Mouse (Mus musculus): Measurements from ENCODE around the gene Vamp5. TPM values are rescaled to one million over a fixed set of nuclear protein-coding genes. Genes with fewer than 3 reads are reported as not detected.

The Vamp5 gene
- total RNA-seq, 1 experiment, result 1.0 TPM

DNA sequence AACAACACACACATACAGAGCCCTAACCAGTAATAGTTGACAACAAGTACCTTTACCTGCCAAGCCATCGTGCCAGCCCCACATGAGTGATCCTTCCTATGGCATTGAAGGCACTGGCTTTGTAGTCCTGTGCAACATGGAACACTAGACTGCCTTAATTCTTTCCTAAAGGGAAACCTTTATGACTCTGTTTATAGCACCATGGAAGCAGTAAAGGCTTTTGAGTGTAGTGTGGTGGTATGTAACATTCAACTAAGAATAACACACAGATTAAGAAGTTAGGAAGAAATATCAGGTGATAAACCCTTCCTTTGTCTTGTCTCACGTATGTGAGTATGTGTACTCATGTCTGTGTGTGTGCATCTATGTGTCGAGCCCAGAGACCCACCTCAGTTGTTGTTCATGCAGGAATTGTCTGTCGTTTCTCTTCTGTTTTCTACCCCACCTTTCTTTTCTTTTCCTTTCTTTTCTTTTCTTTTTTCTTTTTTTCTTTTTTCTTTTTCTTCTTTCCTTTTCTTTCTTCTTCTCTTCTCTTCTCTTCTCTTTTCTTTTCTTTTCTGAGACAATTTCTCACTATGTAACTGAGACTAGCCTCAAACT is 13.3 kb downstream of the Vamp5 start, which contains the start of gene Rnf181:
TSS of gene Rnf181 (minus strand) at position 113 of the 600 bp plus-strand sequence.
- no peak for TF ChIP-seq ZNF384 (IDR thresholded peaks at IDR 0.05; ENCODE audit: low read depth, low read length)
- no peak for TF ChIP-seq HCFC1 (IDR thresholded peaks at IDR 0.05; ENCODE audit: borderline replicate concordance, insufficient read depth, low read length)
- DNase-seq (ENCODE audit: low read depth, low spot score), result no peak

DNA sequence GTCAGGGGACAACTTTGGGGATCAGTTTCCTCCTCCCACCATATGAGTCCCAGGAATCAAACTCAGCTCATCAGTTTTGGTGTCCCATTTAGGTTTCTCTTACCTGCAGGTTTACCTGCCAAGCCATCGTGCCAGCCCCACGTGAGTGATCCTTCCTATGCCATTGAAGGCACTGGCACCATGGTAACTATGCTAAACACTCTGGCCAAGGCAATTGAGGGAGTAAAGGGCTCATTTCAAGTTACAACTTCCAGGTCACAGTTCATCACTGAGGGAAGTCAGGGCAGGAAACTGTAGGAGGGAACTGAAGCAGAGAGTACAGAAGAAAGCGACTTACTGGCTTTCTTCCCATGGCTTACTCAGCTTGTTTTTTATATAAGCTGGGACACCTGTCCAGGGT is 14.0 kb downstream of the Vamp5 start:
- Histone ChIP-seq H3K9me3 (ENCODE audit: control insufficient read depth, insufficient read depth, low read depth, low read length) (no peaks in the 10 kb centered on the region), H3K4me1 (ENCODE audit: control insufficient read depth in 2 of 2, insufficient read depth in 2 of 2, low read length in 2 of 2, poor library complexity in 1 of 2) (peaks cover 0 to 3% of the 10 kb centered on the region in 2 experiments; a peak in 1 of 4 replicates), H3K9ac (ENCODE audit: insufficient read depth, low read depth, low read length, poor library complexity, severe bottlenecking) (no peak overlapping the region), H3K27ac (ENCODE audit: insufficient read depth, low read depth, low read length, poor library complexity, severe bottlenecking) (no peak overlapping the region), H3K4me3 (ENCODE audit: insufficient read depth in 1 of 2, low read depth in 1 of 2, low read length in 2 of 2, poor library complexity in 1 of 2, severe bottlenecking in 1 of 2) (no peak overlapping the region), H3K36me3 (ENCODE audit: control insufficient read depth, insufficient read depth, low read length, poor library complexity, severe bottlenecking) (no peaks in the 10 kb centered on the region)
- in situ Hi-C loops (cut with MboI; ENCODE audit: low sequenced_read_pairs in 2 of 2, unreplicated experiment in 2 of 2), result no loop called here
- TF ChIP-seq MAFK (IDR thresholded peaks at IDR 0.05; ENCODE audit: insufficient read depth, low read depth, low read length) (no peak), HCFC1 (IDR thresholded peaks at IDR 0.05; ENCODE audit: borderline replicate concordance, insufficient read depth, low read length) (no peak), ZC3H11A (IDR thresholded peaks at IDR 0.05; ENCODE audit: borderline replicate concordance, low read depth, low read length) (no peak), ZNF384 (IDR thresholded peaks at IDR 0.05; ENCODE audit: low read depth, low read length) (no peak), CHD2 (IDR thresholded peaks at IDR 0.05; ENCODE audit: low read depth, low read length) (no peak)
- no peak for DNase-seq (ENCODE audit: low read depth, low spot score)

More for the DNA sequence above, 13.3 kb downstream of the Vamp5 start, which contains the start of gene Rnf181:
- Histone ChIP-seq H3K4me3 (ENCODE audit: insufficient read depth in 1 of 2, low read depth in 1 of 2, low read length in 2 of 2, poor library complexity in 1 of 2, severe bottlenecking in 1 of 2) (no peak within 1 kb of the TSS), H3K36me3 (ENCODE audit: control insufficient read depth, insufficient read depth, low read length, poor library complexity, severe bottlenecking) (no peaks in the 10 kb centered on the region), H3K9me3 (ENCODE audit: control insufficient read depth, insufficient read depth, low read depth, low read length) (no peaks in the 10 kb centered on the region), H3K4me1 (ENCODE audit: control insufficient read depth in 2 of 2, insufficient read depth in 2 of 2, low read length in 2 of 2, poor library complexity in 1 of 2) (peaks cover 0 to 3% of the 10 kb centered on the region in 2 experiments; a peak in 1 of 4 replicates), H3K27ac (ENCODE audit: insufficient read depth, low read depth, low read length, poor library complexity, severe bottlenecking) (no peak within 1 kb of the TSS), H3K9ac (ENCODE audit: insufficient read depth, low read depth, low read length, poor library complexity, severe bottlenecking) (no peak within 1 kb of the TSS)
- in situ Hi-C loops (cut with MboI; ENCODE audit: low sequenced_read_pairs in 2 of 2, unreplicated experiment in 2 of 2), result no loop called here

- Histone ChIP-seq H3K9me3 (ENCODE audit: control insufficient read depth, insufficient read depth, low read depth, low read length) (no peaks in the 10 kb centered on the region), H3K27ac (ENCODE audit: insufficient read depth, low read depth, low read length, poor library complexity, severe bottlenecking) (no peak overlapping the region), H3K4me3 (ENCODE audit: insufficient read depth in 1 of 2, low read depth in 1 of 2, low read length in 2 of 2, poor library complexity in 1 of 2, severe bottlenecking in 1 of 2) (no peak overlapping the region), H3K9ac (ENCODE audit: insufficient read depth, low read depth, low read length, poor library complexity, severe bottlenecking) (no peak overlapping the region), H3K4me1 (ENCODE audit: control insufficient read depth in 2 of 2, insufficient read depth in 2 of 2, low read length in 2 of 2, poor library complexity in 1 of 2) (peaks cover 2% of the 10 kb centered on the region in 2 experiments; a peak in 2 of 4 replicates), H3K36me3 (ENCODE audit: control insufficient read depth, insufficient read depth, low read length, poor library complexity, severe bottlenecking) (0 out of 2 replicates have a peak, but pooled peaks cover 2% of the 10 kb centered on the region)
- in situ Hi-C loops (cut with MboI; ENCODE audit: low sequenced_read_pairs in 2 of 2, unreplicated experiment in 2 of 2), result no loop called here
- DNase-seq (ENCODE audit: low read depth, low spot score), result no peak
- no peak for TF ChIP-seq HCFC1 (IDR thresholded peaks at IDR 0.05; ENCODE audit: borderline replicate concordance, insufficient read depth, low read length)
- TF ChIP-seq ZNF384 (IDR thresholded peaks at IDR 0.05; ENCODE audit: low read depth, low read length), result no peak
- no peak for TF ChIP-seq MAFK (IDR thresholded peaks at IDR 0.05; ENCODE audit: insufficient read depth, low read depth, low read length)
- no peak for TF ChIP-seq CHD2 (IDR thresholded peaks at IDR 0.05; ENCODE audit: low read depth, low read length)
- no peak for TF ChIP-seq ZC3H11A (IDR thresholded peaks at IDR 0.05; ENCODE audit: borderline replicate concordance, low read depth, low read length)
Observed at GRCm38 (mm10) chr6:72364985-72365384, 15.3 kb downstream of the Vamp5 start.

DNA sequence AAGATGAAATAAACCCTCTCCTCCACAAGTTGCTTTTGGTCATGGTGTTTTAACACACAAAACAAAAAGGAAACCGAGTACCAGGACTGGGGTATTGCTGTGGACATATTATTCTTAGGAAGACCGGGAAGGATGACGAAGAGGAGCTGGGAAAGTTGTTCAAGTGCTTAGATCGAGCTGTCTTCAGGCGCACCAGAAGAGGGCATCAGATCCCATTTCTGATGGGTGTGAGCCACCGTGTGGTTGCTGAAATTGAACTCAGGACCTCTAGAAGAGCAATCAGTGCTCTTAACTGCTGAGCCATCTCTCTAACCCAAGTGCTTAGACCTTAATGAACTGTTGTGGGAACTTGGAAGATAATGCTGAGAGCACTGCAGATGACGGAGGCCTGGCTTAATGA is 16.3 kb downstream of the Vamp5 start:
- Histone ChIP-seq H3K27ac (ENCODE audit: insufficient read depth, low read depth, low read length, poor library complexity, severe bottlenecking) (no peak overlapping the region), H3K9me3 (ENCODE audit: control insufficient read depth, insufficient read depth, low read depth, low read length) (no peaks in the 10 kb centered on the region), H3K4me1 (ENCODE audit: control insufficient read depth in 2 of 2, insufficient read depth in 2 of 2, low read length in 2 of 2, poor library complexity in 1 of 2) (peaks cover 0 to 2% of the 10 kb centered on the region in 2 experiments; a peak in 1 of 4 replicates), H3K9ac (ENCODE audit: insufficient read depth, low read depth, low read length, poor library complexity, severe bottlenecking) (no peak overlapping the region), H3K4me3 (ENCODE audit: insufficient read depth in 1 of 2, low read depth in 1 of 2, low read length in 2 of 2, poor library complexity in 1 of 2, severe bottlenecking in 1 of 2) (no peak overlapping the region), H3K36me3 (ENCODE audit: control insufficient read depth, insufficient read depth, low read length, poor library complexity, severe bottlenecking) (peaks cover 7% of the 10 kb centered on the region; the same call in 1 of the 2 replicates)
- TF ChIP-seq ZNF384 (IDR thresholded peaks at IDR 0.05; ENCODE audit: low read depth, low read length) (no peak), HCFC1 (IDR thresholded peaks at IDR 0.05; ENCODE audit: borderline replicate concordance, insufficient read depth, low read length) (no peak), ZC3H11A (IDR thresholded peaks at IDR 0.05; ENCODE audit: borderline replicate concordance, low read depth, low read length) (no peak), MAFK (IDR thresholded peaks at IDR 0.05; ENCODE audit: insufficient read depth, low read depth, low read length) (no peak), CHD2 (IDR thresholded peaks at IDR 0.05; ENCODE audit: low read depth, low read length) (no peak)
- in situ Hi-C loops (cut with MboI; ENCODE audit: low sequenced_read_pairs in 2 of 2, unreplicated experiment in 2 of 2), result no loop called here
- no peak for DNase-seq (ENCODE audit: low read depth, low spot score)

Data from ES-E14 (cell line).